Mouse (Mus musculus) lung, adult 18-20 months (tissue): ENCODE measurements around the gene Pkd2l1.

Experiments used
- DNase-seq, 2 experiments: peaks; one replicate each; pipeline ENCODE4 v3.0.0; 2022; ENCODE audit warnings: mixed read lengths in 2 of 2

The Pkd2l1 gene

GRCm38 (mm10) chr19:44192342-44192741 lies at the start of gene Pkd2l1:
Pkd2l1 (minus strand) TSS chr19:44192442.
- DNase-seq: no peak

DNA sequence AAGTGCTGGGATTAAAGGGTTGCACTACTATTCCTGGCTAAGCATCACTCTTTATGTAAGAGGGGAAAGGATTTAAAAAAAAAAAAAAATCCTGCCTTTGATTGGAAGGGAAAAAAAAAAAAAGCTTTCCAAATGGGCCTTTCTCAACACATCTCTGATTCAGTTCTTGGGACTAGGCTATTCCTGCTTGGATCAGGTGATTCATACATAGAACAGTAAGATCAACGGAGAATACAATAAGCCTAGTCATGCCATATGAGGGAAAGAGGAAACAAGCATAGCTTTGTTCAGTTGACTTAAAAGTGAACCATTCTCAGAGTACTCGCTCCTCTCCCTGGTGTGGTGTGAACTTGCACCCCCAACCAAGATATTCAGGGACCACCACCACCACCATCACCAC lies 46.7 kb upstream of the Pkd2l1 start:
- no peak for DNase-seq

GRCm38 (mm10) chr19:44237471-44238006 lies 45.3 kb upstream of the Pkd2l1 start:
- DNase-seq: peak in 1 of 2 experiments; percentile 28

GRCm38 (mm10) chr19:44231608-44232151 lies 39.4 kb upstream of the Pkd2l1 start:
- DNase-seq: no peak

GRCm38 (mm10) chr19:44230212-44230611 lies 38.0 kb upstream of the Pkd2l1 start:
- no peak for DNase-seq

DNA sequence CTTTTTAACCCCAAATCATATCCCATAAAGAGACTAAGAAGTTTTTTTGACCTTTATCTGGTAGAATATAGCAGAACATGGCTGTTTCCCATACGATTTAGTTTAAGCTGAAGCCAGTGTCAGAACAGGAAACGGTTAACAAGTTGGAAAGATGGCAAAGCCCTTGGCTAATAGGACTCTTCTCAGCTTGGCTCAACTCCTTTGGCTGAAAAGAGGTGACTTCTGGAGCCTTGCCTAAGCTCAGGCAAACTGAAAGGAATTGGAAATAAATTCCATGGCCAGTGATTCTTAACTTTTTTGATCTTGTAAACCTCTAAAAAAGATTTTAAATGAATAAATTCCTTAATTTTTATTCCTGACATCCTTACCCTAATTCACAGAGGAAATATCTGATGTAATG lies 37.5 kb upstream of the Pkd2l1 start:
- no peak for DNase-seq

GRCm38 (mm10) chr19:44225728-44226127 lies 33.5 kb upstream of the Pkd2l1 start:
- no peak for DNase-seq

DNA sequence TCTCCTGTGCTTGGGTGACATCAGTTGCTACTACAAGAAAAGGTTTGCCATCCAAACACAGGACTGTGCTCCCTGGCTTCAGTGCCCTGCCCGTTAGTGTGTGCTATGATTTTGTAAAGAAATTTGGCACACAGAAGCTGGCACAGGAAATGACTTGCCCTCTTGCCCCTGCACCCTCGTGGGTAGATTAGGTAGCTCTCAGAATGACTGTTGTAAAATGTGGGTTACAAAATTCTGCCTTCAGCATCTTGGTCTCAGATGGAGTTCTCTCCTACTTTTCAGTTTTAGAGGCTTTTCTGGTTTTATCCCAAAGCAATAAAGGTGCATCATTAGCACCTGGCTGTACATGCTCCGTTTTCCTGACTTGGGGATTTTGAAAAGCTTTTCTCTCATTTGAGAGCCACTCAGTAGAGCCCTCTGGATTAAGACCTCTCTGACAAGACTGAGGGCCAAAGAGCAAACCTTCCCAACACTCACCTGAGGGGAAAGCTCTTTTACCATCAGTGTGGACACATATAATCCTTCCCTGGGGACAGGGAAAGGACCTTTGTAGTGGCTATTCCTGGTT lies 25.8 kb upstream of the Pkd2l1 start:
- DNase-seq: no peak

- DNase-seq: no peak
Observed at GRCm38 (mm10) chr19:44215255-44215654, 23.0 kb upstream of the Pkd2l1 start.

DNA sequence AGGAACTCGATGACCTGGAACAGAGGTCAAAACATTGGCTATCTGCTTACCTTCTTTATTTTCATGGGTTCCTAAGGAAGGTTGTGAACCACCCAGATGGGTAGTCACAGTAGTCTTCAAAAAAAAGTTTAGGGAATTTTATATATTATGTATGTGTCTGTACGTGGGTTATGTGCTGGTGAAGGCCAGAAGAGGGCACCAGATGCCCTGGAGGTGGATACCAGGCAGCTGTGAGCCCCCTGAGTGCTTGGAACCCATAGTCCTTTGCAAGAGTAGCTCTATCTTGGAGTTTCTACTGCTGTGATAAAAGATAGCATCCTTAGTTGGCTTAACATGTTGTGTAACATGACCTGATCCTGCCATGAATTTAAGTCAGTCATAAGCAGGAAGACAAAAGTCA lies 14.8 kb upstream of the Pkd2l1 start:
- DNase-seq: no peak

DNA sequence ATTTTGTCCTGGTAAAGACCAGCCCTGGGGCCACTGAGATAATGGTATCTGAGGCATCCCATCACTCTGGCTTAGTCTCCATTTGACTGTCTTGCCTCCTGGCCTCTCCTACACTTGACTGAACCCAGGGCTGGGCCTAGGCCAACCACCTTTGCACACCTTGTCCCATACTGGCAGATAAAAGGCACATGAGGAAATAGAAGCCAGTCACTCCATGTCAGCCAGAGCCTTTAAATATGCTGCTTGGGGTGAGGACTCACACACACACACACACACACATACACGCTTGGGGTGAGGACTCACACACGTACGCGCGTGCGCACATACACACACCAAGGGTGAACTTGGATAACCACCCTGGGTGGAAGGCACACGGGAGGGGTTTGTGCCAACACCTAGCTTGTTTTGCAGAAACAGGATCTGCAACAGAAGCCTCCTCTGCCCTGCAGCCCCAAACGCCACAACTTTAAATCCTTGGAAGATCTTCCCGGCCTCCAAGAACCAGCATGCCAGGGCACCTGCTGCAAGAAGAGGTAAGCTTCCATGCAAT lies 10.8 kb upstream of the Pkd2l1 start, which contains the start of gene Scd3:
Scd3 (plus strand) TSS at position 255 of the 550 bp plus-strand sequence.
- DNase-seq: no peak

DNA sequence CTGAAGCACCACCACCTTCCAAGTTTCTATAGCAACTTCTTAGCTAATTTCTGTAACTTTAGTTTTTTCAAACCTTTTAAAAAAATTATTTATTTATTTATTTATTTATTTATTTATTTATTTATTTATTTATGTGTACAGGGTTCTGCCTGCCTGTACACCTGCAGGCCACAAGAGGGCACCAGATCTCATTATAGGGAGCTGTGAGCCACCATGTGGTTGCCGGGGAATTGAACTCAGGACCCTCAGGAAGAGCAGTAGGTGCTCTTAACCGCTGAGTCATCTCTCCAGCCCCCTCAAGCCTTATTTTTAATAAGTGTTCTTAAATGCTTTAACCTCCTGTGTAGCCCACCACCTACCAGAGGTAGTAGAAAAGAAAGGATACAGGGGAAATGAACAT lies 6.7 kb upstream of the Pkd2l1 start:
- no peak for DNase-seq

- no peak for DNase-seq
Observed at GRCm38 (mm10) chr19:44198494-44198893, 6.3 kb upstream of the Pkd2l1 start.

- DNase-seq: no peak
Observed at GRCm38 (mm10) chr19:44197053-44197852, 5.0 kb upstream of the Pkd2l1 start.

- DNase-seq: peak; percentile 56 to 58
Observed at GRCm38 (mm10) chr19:44195138-44195537, 2.9 kb upstream of the Pkd2l1 start.

DNA sequence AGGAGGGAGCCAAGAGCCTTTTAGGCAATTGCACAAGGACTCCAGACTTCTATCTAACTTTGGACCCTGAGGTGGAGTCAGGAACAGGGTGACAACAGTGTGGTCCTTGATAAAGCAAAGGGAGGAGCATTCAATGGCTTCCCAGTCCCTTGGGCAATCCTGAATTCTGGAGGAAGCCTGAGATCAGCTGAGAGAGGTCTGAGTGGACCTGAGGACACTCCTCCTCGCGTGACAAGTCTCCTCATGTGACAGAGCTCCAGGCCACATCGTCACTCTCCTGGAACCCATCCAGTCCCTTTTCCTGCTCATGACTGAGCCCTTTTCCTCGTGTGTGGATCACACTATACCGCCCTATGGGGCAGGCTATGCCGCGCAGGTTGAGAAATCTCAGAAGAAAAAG lies 1.7 kb upstream of the Pkd2l1 start:
- DNase-seq: peak; percentile 69 to 71

DNA sequence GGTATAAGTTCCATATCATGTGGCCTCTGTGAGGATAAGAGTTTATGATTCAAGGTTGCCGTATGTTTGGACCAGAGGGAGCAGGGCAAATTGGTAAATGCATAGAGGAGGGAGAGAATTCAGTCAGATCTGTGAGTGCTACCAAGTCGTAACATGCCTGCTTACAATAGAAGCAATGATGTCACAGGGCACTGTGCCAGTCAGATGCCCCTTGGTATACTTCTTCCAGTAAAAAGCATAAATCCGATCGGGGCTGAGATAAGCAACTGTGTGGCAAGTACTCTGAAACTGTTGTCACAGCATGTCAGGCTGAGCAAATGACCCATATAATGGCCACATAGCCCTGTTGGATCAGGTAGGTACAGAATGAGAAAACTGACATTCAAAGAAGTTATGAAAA lies 3.2 kb downstream of the Pkd2l1 start:
- no peak for DNase-seq

GRCm38 (mm10) chr19:44183968-44184367 lies 8.3 kb downstream of the Pkd2l1 start:
- no peak for DNase-seq

DNA sequence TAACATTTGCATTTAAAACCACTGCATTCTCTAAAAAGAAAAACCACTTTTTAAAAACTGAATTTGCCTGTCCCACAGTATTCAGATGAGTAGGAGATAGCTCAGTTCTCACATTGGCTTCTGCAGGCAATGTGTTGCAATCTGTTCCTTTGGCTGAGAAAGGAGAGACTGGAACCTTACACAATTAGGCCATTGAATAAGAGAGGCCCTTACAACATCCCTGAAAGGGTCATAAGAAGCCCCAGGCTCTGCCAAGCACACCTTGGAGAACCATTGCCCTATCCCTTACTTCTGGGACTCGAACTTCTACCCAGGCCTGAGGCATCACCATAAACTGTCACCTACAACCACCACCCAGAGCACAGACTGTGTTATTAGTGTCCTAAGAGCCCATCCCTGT lies 11.7 kb downstream of the Pkd2l1 start:
- no peak for DNase-seq

DNA sequence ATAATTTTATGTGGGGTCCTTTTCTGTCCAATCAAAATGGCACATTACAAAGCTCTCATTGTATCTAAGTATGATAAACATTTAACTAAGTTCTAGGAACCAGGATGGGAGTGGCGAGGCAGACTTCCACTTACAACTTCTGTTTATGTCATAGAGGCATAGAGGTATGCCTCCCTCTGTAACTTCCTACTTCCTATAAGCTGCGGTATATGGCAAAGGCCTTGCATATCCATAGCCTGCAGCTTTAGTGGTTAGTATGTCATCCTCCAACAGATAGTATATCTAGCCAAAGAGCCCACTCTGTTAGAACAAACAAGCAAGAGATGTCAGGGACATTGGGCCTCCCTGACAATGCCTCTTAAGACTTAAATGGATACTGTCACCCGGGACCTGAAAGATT lies 15.5 kb downstream of the Pkd2l1 start:
- DNase-seq: no peak

GRCm38 (mm10) chr19:44174835-44175234 lies 17.4 kb downstream of the Pkd2l1 start:
- DNase-seq: no peak

- DNase-seq: no peak
Observed at GRCm38 (mm10) chr19:44161515-44161914, 30.7 kb downstream of the Pkd2l1 start.

DNA sequence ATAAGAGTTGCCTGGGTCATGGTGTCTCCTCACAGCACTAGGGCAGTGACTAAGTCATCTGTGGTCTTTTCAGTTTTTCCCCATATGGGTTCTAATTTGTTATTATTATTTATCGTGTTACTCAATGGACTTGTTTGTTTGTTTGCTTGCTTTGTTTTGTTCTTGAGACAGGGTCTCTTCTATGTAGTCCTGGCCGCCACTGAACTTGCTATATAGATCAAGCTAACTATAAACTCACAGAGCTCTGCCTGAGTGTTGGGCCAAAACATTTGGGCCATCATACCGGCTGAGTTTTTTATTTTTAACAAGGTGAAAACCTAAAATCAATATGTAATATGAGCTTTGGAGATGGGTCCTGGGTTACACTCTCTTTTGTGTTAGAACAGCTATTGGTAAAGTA lies 32.9 kb downstream of the Pkd2l1 start:
- DNase-seq: no peak

- no peak for DNase-seq
Observed at GRCm38 (mm10) chr19:44157005-44157404, 35.2 kb downstream of the Pkd2l1 start.
